Mouse (Mus musculus): ENCODE measurements at regions not wholly inside any gene's neighbourhood (a gene's known extent, or its start where the extent isn't known, plus 50 kb on each side); places are given as distances from the start of the nearest gene placed in this dataset.

DNA sequence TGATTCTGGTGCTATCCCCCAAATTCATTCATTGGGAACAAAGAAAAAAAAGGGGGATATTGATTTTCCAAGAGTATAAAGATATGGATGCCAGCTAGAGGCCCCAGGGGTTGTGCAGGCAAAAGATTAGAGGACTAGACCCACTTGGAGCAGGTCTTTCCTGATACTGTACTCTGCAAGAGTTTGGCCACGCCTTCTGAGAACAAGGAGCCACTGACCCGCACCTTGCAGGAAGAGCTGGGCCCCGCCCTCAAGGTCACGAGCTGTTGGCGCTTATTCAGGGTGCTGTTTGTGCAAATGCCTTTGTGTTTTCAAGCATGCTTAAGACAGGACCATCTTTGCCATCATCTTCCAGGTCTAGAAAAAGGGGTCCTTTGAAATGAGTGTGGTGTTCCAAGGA is 54.5 kb upstream of the Slc7a1 start:
- DNase-seq (ENCODE audit: low read depth, low spot score) = peak; percentile 13
- Histone ChIP-seq H3K36me3 (ENCODE audit: control insufficient read depth, insufficient read depth, low read length, poor library complexity, severe bottlenecking) (no peaks in the 10 kb centered on the region), H3K27me3 (ENCODE audit: control insufficient read depth, insufficient read depth, low read length, poor library complexity, severe bottlenecking) (peaks cover 2% of the 10 kb centered on the region)

DNA sequence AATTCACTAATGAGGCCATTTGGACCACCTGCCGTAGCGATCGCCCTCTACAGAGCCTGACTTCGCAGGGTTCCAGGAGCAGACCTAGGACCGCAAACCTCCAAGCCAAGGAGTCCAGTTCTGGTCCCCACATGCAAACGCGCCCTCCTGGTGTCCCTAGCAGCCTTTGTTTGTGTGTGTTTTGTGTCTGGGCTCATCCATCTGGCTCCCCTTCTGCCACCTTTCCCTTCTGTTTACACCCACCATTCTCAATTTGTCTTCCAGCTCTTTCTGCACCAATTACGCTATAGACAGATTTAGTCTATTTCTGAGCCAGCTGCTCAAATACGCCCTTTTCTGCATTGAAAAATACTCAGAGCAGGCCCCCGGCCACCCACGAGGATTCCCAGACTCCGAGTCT is 54.1 kb upstream of the Slc7a1 start:
- H3K36me3 ChIP-seq (ENCODE audit: control insufficient read depth, insufficient read depth, low read length, poor library complexity, severe bottlenecking) = no peaks in the 10 kb centered on the region
- H3K27me3 ChIP-seq (ENCODE audit: control insufficient read depth, insufficient read depth, low read length, poor library complexity, severe bottlenecking) = peaks cover 2% of the 10 kb centered on the region
- DNase-seq (ENCODE audit: low read depth, low spot score) = no peak

DNA sequence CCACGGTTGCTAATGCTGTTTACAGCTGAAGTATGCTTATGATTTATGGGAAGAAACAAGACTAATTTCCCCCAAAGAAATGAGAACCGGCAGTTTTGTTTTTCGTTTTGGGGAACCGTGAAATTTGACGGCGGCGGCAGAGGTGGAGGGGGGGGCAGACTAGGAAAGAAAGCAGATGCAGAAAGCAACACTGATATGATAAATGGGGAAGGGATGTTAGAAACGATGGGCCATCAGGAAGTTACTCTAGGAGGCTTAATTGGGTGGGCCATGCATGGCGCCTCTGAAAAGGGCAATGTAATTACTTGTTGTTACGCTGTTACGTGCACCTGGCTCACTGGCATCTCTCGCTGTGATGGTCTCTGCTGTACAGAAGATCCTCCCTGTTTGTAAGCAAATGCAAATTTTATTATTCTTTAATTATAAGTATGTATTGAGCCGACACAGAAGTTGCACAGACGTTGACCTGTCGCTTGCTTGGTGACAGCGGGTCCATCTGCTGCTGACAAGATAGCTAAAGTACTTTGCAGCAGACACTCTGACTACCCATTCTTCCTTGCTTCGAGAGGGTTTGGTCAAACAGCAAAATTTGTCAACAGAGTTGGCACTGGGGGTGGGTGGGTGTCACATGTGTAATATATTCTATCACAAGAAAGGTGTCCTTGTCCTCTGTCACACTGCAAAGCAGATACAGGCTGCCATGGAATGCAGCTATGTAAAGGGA is 53.4 kb upstream of the Slc7a1 start:
- H3K36me3 ChIP-seq (ENCODE audit: control insufficient read depth, insufficient read depth, low read length, poor library complexity, severe bottlenecking) = no peaks in the 10 kb centered on the region
- DNase-seq (ENCODE audit: low read depth, low spot score) = peak; percentile 35
- peaks cover 2% of the 10 kb centered on the region for H3K27me3 ChIP-seq (ENCODE audit: control insufficient read depth, insufficient read depth, low read length, poor library complexity, severe bottlenecking)

DNA sequence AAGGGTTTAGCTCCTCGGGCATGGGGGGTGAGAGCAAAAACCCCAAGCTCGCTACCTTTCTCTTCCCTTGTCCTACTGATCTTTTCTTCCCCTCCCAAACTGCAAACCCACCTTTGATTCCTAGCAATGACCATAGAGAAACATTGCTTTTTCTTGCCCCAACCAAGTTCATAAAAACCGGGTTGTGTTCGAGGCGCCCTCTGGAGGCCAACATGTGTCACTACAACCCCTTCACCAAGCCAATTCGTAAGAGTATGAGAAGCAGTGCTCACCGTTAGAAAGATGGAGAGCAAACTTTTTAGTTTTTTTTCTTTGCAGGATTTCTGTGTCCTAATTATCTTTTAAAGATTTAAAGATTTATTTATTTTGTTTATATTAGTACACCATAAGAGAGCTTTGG is 52.1 kb upstream of the Slc7a1 start:
- Histone ChIP-seq H3K27me3 (ENCODE audit: control insufficient read depth, insufficient read depth, low read length, poor library complexity, severe bottlenecking) (no peaks in the 10 kb centered on the region; the same call in 1 of the 2 replicates), H3K36me3 (ENCODE audit: control insufficient read depth, insufficient read depth, low read length, poor library complexity, severe bottlenecking) (no peaks in the 10 kb centered on the region)
- DNase-seq (ENCODE audit: low read depth, low spot score) = peak; percentile 78

DNA sequence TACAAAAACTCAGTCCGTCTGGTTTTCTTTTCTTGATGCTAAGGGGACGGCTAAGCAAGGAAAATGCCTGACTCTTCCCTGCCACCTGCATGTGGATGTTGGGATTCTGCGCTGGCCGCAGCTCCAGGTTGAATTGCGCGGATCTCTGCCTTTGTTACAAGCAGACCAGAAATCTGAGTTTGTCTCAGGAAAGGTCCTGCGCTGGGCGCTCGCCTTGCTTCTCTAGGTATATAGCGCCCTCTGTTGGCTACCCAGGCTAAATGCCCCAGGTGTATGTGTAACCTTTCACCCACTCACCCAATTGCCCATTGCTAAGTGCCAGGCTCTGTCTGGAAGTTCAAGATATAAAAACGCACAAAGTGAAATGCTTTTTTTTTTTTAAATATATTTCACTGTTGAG is 51.2 kb upstream of the Slc7a1 start:
- no peaks in the 10 kb centered on the region for H3K36me3 ChIP-seq (ENCODE audit: control insufficient read depth, insufficient read depth, low read length, poor library complexity, severe bottlenecking)
- peak; percentile 78 for DNase-seq (ENCODE audit: low read depth, low spot score)
- H3K27me3 ChIP-seq (ENCODE audit: control insufficient read depth, insufficient read depth, low read length, poor library complexity, severe bottlenecking) = no peaks in the 10 kb centered on the region; the same call in 1 of the 2 replicates

Data from splenic B cell, adult 2 months (primary cell).